Comparison of ENCODE assay signal across 9 mouse cellular contexts in the genomic region with DNA sequence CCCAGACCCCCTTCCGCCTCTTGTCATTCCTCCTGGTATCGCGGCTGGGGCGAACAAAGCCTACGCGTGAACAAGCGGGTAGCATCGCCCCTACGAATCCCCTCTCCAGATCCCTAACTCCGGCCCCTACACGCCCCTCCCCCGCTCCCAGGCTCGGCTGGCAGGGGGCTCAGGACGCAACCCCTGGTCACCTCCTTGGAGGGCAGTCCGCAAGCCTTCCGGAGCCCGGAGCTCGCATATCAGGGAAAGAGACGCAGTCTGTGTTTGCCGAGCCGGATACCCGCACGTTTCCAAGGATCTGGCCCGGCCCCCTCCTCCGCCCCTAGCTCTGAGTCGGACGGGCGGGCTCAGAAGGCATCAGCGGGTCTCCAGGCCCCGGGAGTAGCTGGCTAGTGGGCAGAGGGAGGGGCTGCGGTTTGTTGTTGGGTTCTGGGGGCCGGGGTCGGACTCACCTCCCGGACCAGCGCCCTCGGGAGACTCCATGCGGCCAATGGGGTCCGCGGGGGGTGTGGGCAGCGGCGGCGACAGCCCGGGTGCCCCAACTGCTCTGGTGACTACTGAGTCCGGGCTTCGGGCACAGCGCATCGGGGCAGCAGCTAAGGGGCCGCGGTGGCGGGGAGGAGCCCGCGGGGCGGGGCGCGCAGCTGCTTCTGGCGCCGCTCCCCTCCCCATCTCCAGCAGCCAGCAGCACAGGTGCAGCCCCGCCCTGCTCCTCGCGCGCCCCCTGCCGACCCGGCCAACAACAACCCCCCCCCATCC. TPM values are rescaled to one million over a fixed set of nuclear protein-coding genes. Genes with fewer than 3 reads are reported as not detected.
DNase-seq lines count a peak whose midpoint lies in the region; ATAC-seq and TF ChIP-seq lines count a peak whose summit lies in the region.
"Had no signal": no experiment of that assay in that cellular context is flagged by ENCODE, and none has a peak within 500 bp of the region (broad histone marks: within the 10 kb centered on the region; RNA-seq: fewer than 3 reads in every experiment).

Gene Dbndd1 (minus strand): TSS at position 683 of the 759 bp plus-strand sequence.

- no peak for TF ChIP-seq CTCF in brain, embryonic 14.5 days (IDR thresholded peaks at IDR 0.05; ENCODE audit: borderline replicate concordance, extremely low read depth, insufficient read depth, insufficient read length)
- no peak for TF ChIP-seq CTCF in hindbrain, postnatal 0 days (IDR thresholded peaks at IDR 0.05; ENCODE audit: low read depth)
- no peak; the same call in 1 of the 2 replicates for TF ChIP-seq CTCF in stomach, postnatal 0 days (IDR thresholded peaks at IDR 0.05; ENCODE audit: low read depth)

- H3K9me3 ChIP-seq in forebrain, embryonic 15.5 days, result no peaks in the 10 kb centered on the region
- no peaks in the 10 kb centered on the region for H3K9me3 ChIP-seq in hindbrain, postnatal 0 days (ENCODE audit: low read length)
- no peaks in the 10 kb centered on the region for H3K9me3 ChIP-seq in limb, embryonic 10.5 days (replicated peaks)
- H3K9me3 ChIP-seq in midbrain, embryonic 15.5 days, result no peaks in the 10 kb centered on the region
- no peaks in the 10 kb centered on the region for H3K9me3 ChIP-seq in stomach, postnatal 0 days (ENCODE audit: control insufficient read depth, low read length)

- peak in 1 of 2 experiments; percentile 51 for DNase-seq in frontal cortex, adult 2 months (ENCODE audit: extremely low spot score in 1 of 2, low spot score in 1 of 2)
- DNase-seq in brain, embryonic 14.5 days (ENCODE audit: low read depth), result peak; percentile 88
- peak; percentile 75 for DNase-seq in hindbrain, postnatal 0 days (ENCODE audit: low spot score)
- DNase-seq in limb, embryonic 10.5 days (ENCODE audit: low spot score), result peak; percentile 85
- peak; percentile 38 for DNase-seq in stomach, postnatal 0 days (ENCODE audit: low spot score)

- 0 out of 2 replicates have a peak, but pooled peaks cover 5% of the 10 kb centered on the region for H3K27me3 ChIP-seq in forebrain, embryonic 15.5 days
- no peaks in the 10 kb centered on the region for H3K27me3 ChIP-seq in hindbrain, postnatal 0 days (ENCODE audit: insufficient read depth, low read length)
- H3K27me3 ChIP-seq in limb, embryonic 10.5 days (ENCODE audit: low read depth, poor library complexity, severe bottlenecking), result peaks cover 56% of the 10 kb centered on the region
- H3K27me3 ChIP-seq in midbrain, embryonic 15.5 days (replicated peaks), result no peaks in the 10 kb centered on the region
- peaks cover 8% of the 10 kb centered on the region; the same call in 1 of the 2 replicates for H3K27me3 ChIP-seq in stomach, postnatal 0 days (ENCODE audit: control insufficient read depth, insufficient read depth, low read length)

- H3K4me3 ChIP-seq in forebrain, embryonic 15.5 days, result peak within 1 kb of the TSS; percentile 96
- H3K4me3 ChIP-seq in hindbrain, postnatal 0 days (ENCODE audit: low read length), result peak within 1 kb of the TSS; percentile 82
- peak within 1 kb of the TSS; percentile 74 for H3K4me3 ChIP-seq in limb, embryonic 10.5 days
- peak within 1 kb of the TSS; percentile 99 for H3K4me3 ChIP-seq in midbrain, embryonic 15.5 days
- peak within 1 kb of the TSS; percentile 57 for H3K4me3 ChIP-seq in stomach, postnatal 0 days (ENCODE audit: low read depth, low read length)

- H3K27ac ChIP-seq in forebrain, embryonic 15.5 days (replicated peaks), result peak within 1 kb of the TSS; percentile 94
- peak within 1 kb of the TSS; percentile 90 for H3K27ac ChIP-seq in hindbrain, postnatal 0 days
- H3K27ac ChIP-seq in limb, embryonic 10.5 days, result peak within 1 kb of the TSS; percentile 84
- peak within 1 kb of the TSS; percentile 96 for H3K27ac ChIP-seq in midbrain, embryonic 15.5 days
- no peak within 1 kb of the TSS for H3K27ac ChIP-seq in stomach, postnatal 0 days (replicated peaks)
- H3K27ac ChIP-seq: macrophage had no signal

- H3K4me2 ChIP-seq in forebrain, embryonic 15.5 days (replicated peaks), result peak within 1 kb of the TSS; percentile 69
- peak within 1 kb of the TSS; percentile 80 for H3K4me2 ChIP-seq in hindbrain, postnatal 0 days (ENCODE audit: low read depth, low read length)
- H3K4me2 ChIP-seq in midbrain, embryonic 15.5 days, result peak within 1 kb of the TSS; percentile 86
- H3K4me2 ChIP-seq in stomach, postnatal 0 days (replicated peaks; ENCODE audit: low read depth), result peak within 1 kb of the TSS; percentile 97

- WGBS in forebrain, embryonic 15.5 days, result 0% methylated on average over 61 of the region's 63 CpGs
- WGBS in hindbrain, postnatal 0 days, result under 1% methylated on average over 52 of the region's 63 CpGs
- WGBS in limb, embryonic 10.5 days, result under 1% methylated on average over 63 of the region's 63 CpGs
- under 1% methylated on average over 61 of the region's 63 CpGs for WGBS in midbrain, embryonic 15.5 days
- WGBS in stomach, postnatal 0 days, result 1% methylated on average over 42 of the region's 63 CpGs

- TF ChIP-seq EP300 in stomach, postnatal 0 days (optimal IDR thresholded peaks at IDR 0.05), result no peak

- peak; percentile 56; the same call in 1 of the 2 replicates for TF ChIP-seq POLR2A in brain, embryonic 14.5 days (IDR thresholded peaks at IDR 0.05; ENCODE audit: borderline replicate concordance, extremely low read depth, insufficient read depth, insufficient read length, poor library complexity, severe bottlenecking)

- peaks cover 2% of the 10 kb centered on the region for H3K36me3 ChIP-seq in forebrain, embryonic 15.5 days
- H3K36me3 ChIP-seq in hindbrain, postnatal 0 days (ENCODE audit: insufficient read depth, low read length), result 0 out of 2 replicates have a peak, but pooled peaks cover 3% of the 10 kb centered on the region
- peaks cover 2% of the 10 kb centered on the region for H3K36me3 ChIP-seq in limb, embryonic 10.5 days
- H3K36me3 ChIP-seq in midbrain, embryonic 15.5 days (replicated peaks), result no peaks in the 10 kb centered on the region
- H3K36me3 ChIP-seq in stomach, postnatal 0 days (ENCODE audit: control insufficient read depth, insufficient read depth, low read length), result no peaks in the 10 kb centered on the region

- H3K9ac ChIP-seq in forebrain, embryonic 15.5 days (replicated peaks), result peak within 1 kb of the TSS; percentile 95
- H3K9ac ChIP-seq in hindbrain, postnatal 0 days (replicated peaks; ENCODE audit: low read length), result peak within 1 kb of the TSS; percentile 83
- H3K9ac ChIP-seq in midbrain, embryonic 15.5 days, result peak within 1 kb of the TSS; percentile 92
- H3K9ac ChIP-seq in stomach, postnatal 0 days (ENCODE audit: low read length), result peak within 1 kb of the TSS; percentile 56

- peaks cover 44% of the 10 kb centered on the region for H3K4me1 ChIP-seq in forebrain, embryonic 15.5 days
- H3K4me1 ChIP-seq in hindbrain, postnatal 0 days (ENCODE audit: insufficient read depth, low read length), result peaks cover 21% of the 10 kb centered on the region
- H3K4me1 ChIP-seq in limb, embryonic 10.5 days, result peaks cover 41% of the 10 kb centered on the region
- H3K4me1 ChIP-seq in midbrain, embryonic 15.5 days, result peaks cover 41% of the 10 kb centered on the region
- H3K4me1 ChIP-seq in stomach, postnatal 0 days (replicated peaks; ENCODE audit: control insufficient read depth, insufficient read depth), result no peaks in the 10 kb centered on the region; the same call in 1 of the 2 replicates

- no peak for ATAC-seq in frontal cortex, adult (ENCODE audit: low TSS enrichment)
- peak; percentile 61 for ATAC-seq in forebrain, embryonic 15.5 days (replicated peaks)
- ATAC-seq in hindbrain, postnatal 0 days, result peak; percentile 55; the same call in 1 of the 2 replicates
- peak; percentile 72 for ATAC-seq in midbrain, embryonic 15.5 days (replicated peaks)
- ATAC-seq in stomach, postnatal 0 days (ENCODE audit: low FRiP score, low TSS enrichment), result no peak

RNA-seq across cellular contexts. Expression of gene Dbndd1, which starts in this region (rescaled TPM):
- 22.0 and 24.5 TPM in 2 replicates for polyA plus RNA-seq in frontal cortex, adult 2 months (2012; rRNA removed)
- polyA plus RNA-seq in brain, embryonic 14.5 days (2012; rRNA removed), result 85.3 and 88.4 TPM in 2 replicates
- polyA plus RNA-seq in forebrain, embryonic 15.5 days (2015; fragmentation: Nextera tagmentation; extraction: Ambion mirVana), result 89.6 and 96.4 TPM in 2 replicates
- total RNA-seq in hindbrain, postnatal 0 days (2014; rRNA removed), result 76.0 and 95.7 TPM in 2 replicates
- 51.1 and 54.2 TPM in 2 replicates for polyA plus RNA-seq in hindbrain, postnatal 0 days (2015; fragmentation: Nextera tagmentation; extraction: Ambion mirVana)
- 6.1 and 7.4 TPM in 2 replicates for polyA plus RNA-seq in limb, embryonic 10.5 days (2016; fragmentation: Nextera tagmentation; extraction: Ambion mirVana)
- polyA plus RNA-seq in midbrain, embryonic 15.5 days (2015; fragmentation: Nextera tagmentation; extraction: Ambion mirVana), result 106 and 107 TPM in 2 replicates
- 0.89 and 1.4 TPM in 2 replicates for polyA plus RNA-seq in stomach, postnatal 0 days (2015; fragmentation: Nextera tagmentation; extraction: Ambion mirVana)
- polyA plus RNA-seq: macrophage had no signal

Comparison
In these comparisons a context has a peak if more than half of its experiments do, and no peak if none do; other contexts are left out.
1. ATAC-seq: peak in forebrain, embryonic 15.5 days (single experiment), hindbrain, postnatal 0 days (single experiment) and midbrain, embryonic 15.5 days (single experiment); none in frontal cortex, adult (single experiment) and stomach, postnatal 0 days (single experiment).
2. Peak in every context shown above with its lines, with median percentiles within 50 percentile points of each other: H3K4me2 ChIP-seq, H3K4me3 ChIP-seq and H3K9ac ChIP-seq.